Mouse (Mus musculus): ENCODE data around the gene Olfr849. TPM values are rescaled to one million over a fixed set of nuclear protein-coding genes. Genes with fewer than 3 reads are reported as not detected.

The Olfr849 gene
- not detected in 2 replicates for polyA plus RNA-seq (2015; fragmentation: Nextera tagmentation; extraction: Ambion mirVana)

DNA sequence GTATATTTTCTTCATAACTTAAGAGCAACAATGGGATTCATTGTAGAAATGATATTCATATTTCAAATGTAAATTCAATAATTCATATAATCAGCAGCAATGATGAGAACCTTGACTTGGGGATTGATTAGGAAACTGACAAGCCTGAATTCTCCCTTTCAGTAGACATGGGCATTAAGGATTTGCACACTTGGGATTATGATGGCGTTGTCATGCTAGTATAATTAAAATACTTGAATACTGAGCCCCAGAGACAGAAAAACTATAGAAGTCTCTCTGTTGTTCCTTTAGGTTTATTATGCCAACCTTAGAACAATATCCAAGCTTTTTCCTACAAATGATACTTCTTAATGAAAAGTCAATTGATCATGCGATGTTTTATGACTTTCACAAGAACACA lies at the start of gene Olfr849:
Gene Olfr849 (plus strand): TSS at position 301 of the 400 bp plus-strand sequence.

DNA sequence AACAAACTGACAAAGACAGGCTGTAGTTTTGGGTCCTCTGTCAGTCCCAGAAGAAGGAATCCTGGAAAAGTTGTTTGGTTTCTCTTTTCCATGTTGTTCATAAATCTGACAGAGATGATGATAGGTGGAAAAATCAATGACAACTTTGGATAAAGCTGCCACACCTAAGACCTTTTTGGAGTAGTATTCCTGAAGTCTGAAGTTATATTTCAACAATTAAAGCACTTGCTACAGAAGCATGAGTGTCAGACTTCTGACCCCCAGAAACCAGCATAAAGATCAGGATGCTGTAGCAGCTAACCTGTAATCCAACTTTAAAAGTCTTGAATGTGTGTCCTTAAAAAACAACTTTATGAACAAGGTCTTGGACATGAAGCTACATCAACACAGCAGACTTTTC lies 38.1 kb downstream of the Olfr849 start, which contains the start of gene Olfr850:
Gene Olfr850 (minus strand): TSS at position 101 of the 400 bp plus-strand sequence.

DNA sequence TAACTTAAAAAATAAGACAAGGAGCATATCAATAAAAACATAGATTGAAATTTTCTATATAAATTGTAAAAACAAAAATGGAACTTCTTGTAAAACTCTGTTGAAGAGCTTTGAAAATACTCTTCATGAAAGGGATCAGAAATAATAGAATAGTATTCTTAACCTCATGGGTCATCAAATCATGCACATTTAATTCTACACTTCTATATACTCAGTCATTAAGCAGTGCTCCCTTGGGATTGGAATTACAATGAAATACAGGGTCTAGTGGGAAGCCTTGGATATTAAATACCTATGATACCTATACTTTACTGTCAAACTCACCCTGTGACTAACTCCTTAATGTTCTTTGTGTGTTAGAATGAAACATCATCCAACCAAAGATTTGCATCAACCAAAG lies 52.9 kb downstream of the Olfr849 start, which contains the start of gene Olfr851:
Gene Olfr851 (plus strand): TSS at position 301 of the 400 bp plus-strand sequence.

Other genes with a start within 250 kb of the Olfr849 start
- gene Olfr843, start 188.3 kb upstream of the Olfr849 start, polyA plus RNA-seq (2015; fragmentation: Nextera tagmentation; extraction: Ambion mirVana), result not detected in 2 replicates
- not detected in 2 replicates for gene Olfr844, start 123.9 kb upstream of the Olfr849 start, polyA plus RNA-seq (2015; fragmentation: Nextera tagmentation; extraction: Ambion mirVana)
- gene Olfr845, start 103.8 kb upstream of the Olfr849 start, polyA plus RNA-seq (2015; fragmentation: Nextera tagmentation; extraction: Ambion mirVana), result not detected in 2 replicates
- not detected in 2 replicates for gene Olfr846, start 76.3 kb upstream of the Olfr849 start, polyA plus RNA-seq (2015; fragmentation: Nextera tagmentation; extraction: Ambion mirVana)
- not detected in 2 replicates for gene Olfr847, start 61.6 kb upstream of the Olfr849 start, polyA plus RNA-seq (2015; fragmentation: Nextera tagmentation; extraction: Ambion mirVana)
- gene Olfr850, start 38.0 kb downstream of the Olfr849 start, polyA plus RNA-seq (2015; fragmentation: Nextera tagmentation; extraction: Ambion mirVana), result not detected in 2 replicates
- not detected in 2 replicates for gene Olfr851, start 53.0 kb downstream of the Olfr849 start, polyA plus RNA-seq (2015; fragmentation: Nextera tagmentation; extraction: Ambion mirVana)
- not detected in 2 replicates for gene Olfr853, start 100.8 kb downstream of the Olfr849 start, polyA plus RNA-seq (2015; fragmentation: Nextera tagmentation; extraction: Ambion mirVana)
- not detected in 2 replicates for gene Olfr854, start 127.1 kb downstream of the Olfr849 start, polyA plus RNA-seq (2015; fragmentation: Nextera tagmentation; extraction: Ambion mirVana)
- gene Olfr855, start 142.4 kb downstream of the Olfr849 start, polyA plus RNA-seq (2015; fragmentation: Nextera tagmentation; extraction: Ambion mirVana), result not detected in 2 replicates
- 9.1 and 10.0 TPM in 2 replicates for gene Zfp317, start 181.8 kb downstream of the Olfr849 start, polyA plus RNA-seq (2015; fragmentation: Nextera tagmentation; extraction: Ambion mirVana)